Mouse (Mus musculus) forebrain, postnatal 0 days (tissue): Measurements from ENCODE around the gene Sco1. TPM values are rescaled to one million over a fixed set of nuclear protein-coding genes. Genes with fewer than 3 reads are reported as not detected.
A peak's percentile ranks its signal among the peaks of the same experiment; 100 is the strongest.

Experiments
- ATAC-seq: fragments of 200-750 bp; cut with Nextera tagmentation; 2 replicates; pipeline ENCODE4 v1.8.0; 2017; ENCODE audit warnings: mild to moderate bottlenecking, moderate library complexity
- DNase-seq: peaks from one replicate; pipeline ENCODE4 v3.0.0-alpha.2; 2015
- H3K27ac ChIP-seq: fragments of 300-500 bp; sonication (generic); 2 replicates; pipeline ENCODE4 v1.5.1; 2014; ENCODE audit warnings: low read depth, mild to moderate bottlenecking, antibody characterized with exemption, low read length, moderate library complexity, mixed read lengths
- H3K27me3 ChIP-seq: fragments of 300-500 bp; sonication (generic); 2 replicates; pipeline ENCODE4 v1.6.1; 2014; ENCODE audit warnings: mild to moderate bottlenecking, low read length, mixed read lengths; ENCODE audit not compliant: insufficient read depth
- H3K36me3 ChIP-seq: fragments of 300-500 bp; sonication (generic); 2 replicates; pipeline ENCODE4 v1.6.1; 2014; ENCODE audit warnings: mild to moderate bottlenecking, moderate library complexity; ENCODE audit not compliant: insufficient read depth
- H3K4me1 ChIP-seq: fragments of 300-500 bp; sonication (generic); 2 replicates; pipeline ENCODE4 v1.6.1; 2014; ENCODE audit warnings: antibody characterized with exemption; ENCODE audit not compliant: insufficient read depth
- H3K4me2 ChIP-seq: fragments of 300-500 bp; sonication (generic); 2 replicates; pipeline ENCODE4 v1.6.1; 2014; ENCODE audit warnings: low read depth, mild to moderate bottlenecking, moderate library complexity
- H3K4me3 ChIP-seq: fragments of 300-500 bp; sonication (generic); 2 replicates; pipeline ENCODE4 v1.5.1; 2014; ENCODE audit warnings: low read depth, low read length, mixed read lengths
- H3K9ac ChIP-seq: fragments of 300-500 bp; sonication (generic); 2 replicates; pipeline ENCODE4 v1.6.1; 2014; ENCODE audit warnings: mild to moderate bottlenecking
- H3K9me3 ChIP-seq: fragments of 300-500 bp; sonication (generic); 2 replicates; pipeline ENCODE4 v1.6.1; 2016; ENCODE audit warnings: low read length
- CTCF ChIP-seq: sonication (generic); IDR thresholded peaks from 2 replicates; pipeline ENCODE4 v1.5.1; 2016; ENCODE audit warnings: antibody characterized with exemption, control low read depth, low read depth
- WGBS: fragments of 180-500 bp; shearing (Covaris S2); extraction: QIAGEN DNeasy Blood & Tissue Kit; methylation state at CpG from one replicate; pipeline ENCODE4 v1.1.7; 2014; 5-methylcytosine and 5-hydroxymethylcytosine counted together
- polyA plus RNA-seq: library from polyadenylated mRNA; unstranded; fragments of >200 nt; fragmentation: Nextera tagmentation; extraction: Ambion mirVana; gene quantifications from 2 replicates; pipeline ENCODE4 v1.2.1, GENCODE M21; 2015
- total RNA-seq: library from RNA; depleted of rRNA; stranded (reverse); fragments of >200 nt; gene quantifications from 2 replicates; pipeline ENCODE4 v1.2.3, GENCODE M21; 2014

The Sco1 gene
- total and polyA plus RNA-seq, 2 experiments from 2014 or later = 13.9 to 18.3 TPM

DNA sequence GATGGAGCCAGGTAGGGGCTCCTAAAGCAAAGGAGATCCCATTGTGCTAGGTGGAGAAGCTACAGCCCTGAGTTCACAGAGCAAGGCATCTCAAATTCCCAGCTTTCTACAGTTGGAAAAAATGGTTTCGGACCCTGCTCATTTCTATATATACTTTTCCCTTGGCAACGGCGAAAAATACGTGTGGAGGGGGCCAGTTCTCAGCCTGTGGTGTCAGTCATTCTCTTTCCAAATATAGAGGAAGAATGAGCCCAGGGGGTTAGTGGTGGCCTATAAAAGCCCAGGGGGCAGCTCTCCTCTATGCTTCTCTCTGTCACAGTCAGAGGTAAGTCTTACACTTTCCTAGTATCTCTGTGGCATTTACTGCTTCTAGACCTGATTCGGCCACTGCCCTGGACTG lies 25.5 kb downstream of the Sco1 start, which contains the start of gene Myh3:
Gene Myh3 (plus strand): TSS at position 301 of the 400 bp plus-strand sequence.
- TF ChIP-seq CTCF = no peak
- Histone ChIP-seq H3K4me1 (no peaks in the 10 kb centered on the region), H3K9ac (no peak within 1 kb of the TSS), H3K4me3 (no peak within 1 kb of the TSS), H3K27me3 (peaks cover 3% of the 10 kb centered on the region; the same call in 1 of the 2 replicates), H3K9me3 (no peaks in the 10 kb centered on the region), H3K36me3 (no peaks in the 10 kb centered on the region), H3K27ac (no peak within 1 kb of the TSS), H3K4me2 (no peak within 1 kb of the TSS)
- ATAC-seq = no peak
- DNase-seq = no peak
- 85% methylated on average over 5 of the region's 5 CpGs for WGBS

GRCm38 (mm10) chr11:67078888-67079287 lies 26.4 kb downstream of the Sco1 start:
- WGBS = 92% methylated on average over 6 of the region's 6 CpGs
- H3K9me3 ChIP-seq = no peaks in the 10 kb centered on the region
- peaks cover 7% of the 10 kb centered on the region for H3K27me3 ChIP-seq
- ATAC-seq (no peak), DNase-seq (no peak)
- H3K9ac ChIP-seq = no peak overlapping the region
- no peak overlapping the region for H3K27ac ChIP-seq
- H3K4me3 ChIP-seq = no peak overlapping the region
- H3K36me3 ChIP-seq = no peaks in the 10 kb centered on the region
- no peaks in the 10 kb centered on the region for H3K4me1 ChIP-seq
- H3K4me2 ChIP-seq = no peak overlapping the region
- TF ChIP-seq CTCF = no peak

DNA sequence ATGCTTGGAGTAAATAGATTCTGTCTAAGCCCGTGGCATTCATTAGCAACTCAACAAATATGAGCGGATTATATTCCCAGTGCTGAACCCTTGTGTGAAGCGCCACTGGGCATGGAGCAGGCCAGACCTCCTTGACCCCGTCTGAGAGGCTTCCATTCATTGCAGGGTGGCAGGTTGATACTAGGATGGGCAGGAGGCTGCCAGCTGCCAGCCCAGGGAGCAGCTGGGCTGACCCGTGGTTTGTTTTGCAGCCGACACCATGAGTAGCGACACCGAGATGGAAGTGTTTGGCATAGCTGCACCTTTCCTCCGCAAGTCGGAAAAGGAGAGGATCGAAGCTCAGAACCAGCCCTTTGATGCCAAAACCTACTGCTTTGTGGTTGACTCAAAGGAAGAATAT lies 27.3 kb downstream of the Sco1 start:
- Histone ChIP-seq H3K4me1 (no peaks in the 10 kb centered on the region), H3K36me3 (no peaks in the 10 kb centered on the region), H3K9ac (no peak overlapping the region), H3K27ac (no peak overlapping the region), H3K4me3 (no peak overlapping the region), H3K27me3 (peaks cover 7% of the 10 kb centered on the region), H3K4me2 (no peak overlapping the region), H3K9me3 (no peaks in the 10 kb centered on the region)
- 59% methylated on average over 11 of the region's 11 CpGs for WGBS
- ATAC-seq (no peak), DNase-seq (no peak)
- no peak for TF ChIP-seq CTCF

DNA sequence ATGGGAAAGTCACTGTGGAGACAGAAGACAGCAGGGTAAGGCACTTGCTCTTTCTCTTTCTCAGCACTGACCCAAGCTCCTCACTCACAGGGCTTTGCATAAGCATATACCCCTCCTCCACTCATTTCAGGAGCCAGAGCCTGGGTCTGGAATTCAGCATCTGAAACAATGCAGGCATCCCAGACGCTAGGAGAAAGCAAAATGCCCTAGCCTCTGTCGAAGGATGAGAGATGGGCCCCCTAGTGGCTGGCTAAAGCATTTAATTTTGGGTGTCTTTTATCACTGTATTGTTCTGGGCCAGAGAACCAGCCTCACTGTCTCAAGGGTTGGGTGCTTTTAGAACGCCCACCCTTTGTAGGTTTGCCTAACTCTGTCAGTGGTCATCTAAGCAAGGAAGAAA lies 27.7 kb downstream of the Sco1 start:
- no peak overlapping the region for H3K4me2 ChIP-seq
- H3K4me1 ChIP-seq = no peaks in the 10 kb centered on the region
- no peak overlapping the region for H3K9ac ChIP-seq
- H3K27ac ChIP-seq = no peak overlapping the region
- DNase-seq = peak; percentile 65
- no peak overlapping the region for H3K4me3 ChIP-seq
- peaks cover 7% of the 10 kb centered on the region for H3K27me3 ChIP-seq
- TF ChIP-seq CTCF = peak; percentile 72
- WGBS = 6% methylated on average over 3 of the region's 3 CpGs
- H3K36me3 ChIP-seq = no peaks in the 10 kb centered on the region
- H3K9me3 ChIP-seq = no peaks in the 10 kb centered on the region
- peak; percentile 71; the same call in 1 of the 2 replicates for ATAC-seq

GRCm38 (mm10) chr11:67081125-67081649 lies 28.7 kb downstream of the Sco1 start:
- Histone ChIP-seq H3K36me3 (no peaks in the 10 kb centered on the region), H3K9ac (no peak overlapping the region), H3K4me2 (no peak overlapping the region), H3K27ac (no peak overlapping the region), H3K9me3 (no peaks in the 10 kb centered on the region), H3K4me3 (no peak overlapping the region), H3K27me3 (peaks cover 7% of the 10 kb centered on the region), H3K4me1 (no peaks in the 10 kb centered on the region)
- no peak for ATAC-seq
- DNase-seq = no peak
- WGBS = 6% methylated on average over 11 of the region's 11 CpGs
- no peak for TF ChIP-seq CTCF

GRCm38 (mm10) chr11:67082188-67082587 lies 29.7 kb downstream of the Sco1 start:
- 89% methylated on average over 7 of the region's 7 CpGs for WGBS

GRCm38 (mm10) chr11:67082793-67083192 lies 30.3 kb downstream of the Sco1 start:
- no peak for TF ChIP-seq CTCF
- no peaks in the 10 kb centered on the region for H3K4me1 ChIP-seq
- no peak overlapping the region for H3K27ac ChIP-seq
- H3K4me2 ChIP-seq = no peak overlapping the region
- 87% methylated on average over 13 of the region's 13 CpGs for WGBS
- DNase-seq (no peak), ATAC-seq (no peak)
- peaks cover 7% of the 10 kb centered on the region for H3K27me3 ChIP-seq
- no peak overlapping the region for H3K4me3 ChIP-seq
- H3K36me3 ChIP-seq = no peaks in the 10 kb centered on the region
- H3K9ac ChIP-seq = no peak overlapping the region
- H3K9me3 ChIP-seq = no peaks in the 10 kb centered on the region

More at GRCm38 (mm10) chr11:67082188-67082587, 29.7 kb downstream of the Sco1 start:
- Histone ChIP-seq H3K27ac (no peak overlapping the region), H3K36me3 (no peaks in the 10 kb centered on the region), H3K4me1 (no peaks in the 10 kb centered on the region), H3K9ac (no peak overlapping the region), H3K4me2 (no peak overlapping the region), H3K27me3 (peaks cover 7% of the 10 kb centered on the region), H3K4me3 (no peak overlapping the region), H3K9me3 (no peaks in the 10 kb centered on the region)
- ATAC-seq = no peak
- no peak for TF ChIP-seq CTCF
- no peak for DNase-seq
